ENCODE assay signal across 29 mouse cellular contexts in genomic region chr17:29000465-29000864, GRCm38 (mm10). TPM values are rescaled to one million over a fixed set of nuclear protein-coding genes. Genes with fewer than 3 reads are reported as not detected.
DNase-seq lines count a peak whose midpoint lies in the region; ATAC-seq lines count a peak whose summit lies in the region.
"Had no signal": no experiment of that assay in that cellular context is flagged by ENCODE, and none has a peak within 500 bp of the region (broad histone marks: within the 10 kb centered on the region; RNA-seq: fewer than 3 reads in every experiment).

No protein-coding gene starts in this region.

- H3K27ac ChIP-seq in heart, embryonic 10.5 days: no peak overlapping the region
- no peak overlapping the region for H3K27ac ChIP-seq in midbrain, embryonic 11.5 days (ENCODE audit: low read depth, low read length)
- H3K27ac ChIP-seq: embryonic facial prominence, embryonic 15.5 days; forebrain, embryonic 10.5 days; heart, embryonic 13.5 days; hindbrain, embryonic 12.5 days had no signal

- DNase-seq in heart, adult 11 months: peak; percentile 83
- no peak for DNase-seq in heart, embryonic 10.5 days (ENCODE audit: low spot score)
- peak; percentile 19 to 32 for DNase-seq in B cell, adult 2 months
- no peak for DNase-seq in gastrocnemius, postnatal 36 days
- no peak for DNase-seq in urinary bladder, postnatal 4 days (ENCODE audit: low spot score in 2 of 2)
- DNase-seq in midbrain, embryonic 11.5 days (ENCODE audit: low spot score, missing footprints): no peak
- DNase-seq: adrenal gland, postnatal 14 days; cerebellum, adult 8-10 months; cerebellum, postnatal 14 days; embryo, embryonic 11 days; heart, postnatal 36 days had no signal

- no peak overlapping the region for H3K4me2 ChIP-seq in midbrain, embryonic 11.5 days
- H3K4me2 ChIP-seq: embryonic facial prominence, embryonic 15.5 days; heart, embryonic 13.5 days; hindbrain, embryonic 12.5 days had no signal

- peaks cover under 1% of the 10 kb centered on the region; the same call in 1 of the 2 replicates for H3K4me1 ChIP-seq in heart, embryonic 10.5 days
- H3K4me1 ChIP-seq in midbrain, embryonic 11.5 days (ENCODE audit: control insufficient read depth, insufficient read depth, low read length): no peaks in the 10 kb centered on the region

- intact Hi-C loops in gastrocnemius, postnatal 36 days (cut with DNase I): no loop called here

- peaks cover 59% of the 10 kb centered on the region for H3K36me3 ChIP-seq in heart, embryonic 10.5 days
- peaks cover 11% of the 10 kb centered on the region; the same call in 1 of the 2 replicates for H3K36me3 ChIP-seq in midbrain, embryonic 11.5 days (ENCODE audit: control insufficient read depth, insufficient read depth, low read length)

- no peaks in the 10 kb centered on the region for H3K9me3 ChIP-seq in heart, embryonic 10.5 days
- H3K9me3 ChIP-seq in midbrain, embryonic 11.5 days (ENCODE audit: control insufficient read depth, low read length): no peaks in the 10 kb centered on the region
- H3K9me3 ChIP-seq: embryonic facial prominence, embryonic 15.5 days; forebrain, embryonic 10.5 days; heart, embryonic 13.5 days; hindbrain, embryonic 12.5 days had no signal

- no peaks in the 10 kb centered on the region for H3K27me3 ChIP-seq in heart, embryonic 10.5 days (ENCODE audit: insufficient read depth, poor library complexity, severe bottlenecking)
- H3K27me3 ChIP-seq in midbrain, embryonic 11.5 days (ENCODE audit: control insufficient read depth, insufficient read depth, low read length): no peaks in the 10 kb centered on the region
- H3K27me3 ChIP-seq: embryonic facial prominence, embryonic 15.5 days; heart, embryonic 13.5 days; hindbrain, embryonic 12.5 days had no signal

- no peak overlapping the region for H3K9ac ChIP-seq in midbrain, embryonic 11.5 days (ENCODE audit: low read length)
- H3K9ac ChIP-seq: embryonic facial prominence, embryonic 15.5 days; heart, embryonic 13.5 days; hindbrain, embryonic 12.5 days had no signal

- WGBS in heart, embryonic 10.5 days: 85% methylated on average over 6 of the region's 6 CpGs
- WGBS in midbrain, embryonic 11.5 days: 90% methylated on average over 6 of the region's 6 CpGs

- H3K4me3 ChIP-seq in heart, embryonic 10.5 days: no peak overlapping the region
- H3K4me3 ChIP-seq in midbrain, embryonic 11.5 days (ENCODE audit: low read depth, low read length): no peak overlapping the region
- H3K4me3 ChIP-seq: embryonic facial prominence, embryonic 15.5 days; erythroblast, embryonic 14.5 days; forebrain, embryonic 10.5 days; heart, embryonic 13.5 days; hindbrain, embryonic 12.5 days had no signal

- ATAC-seq in granulocyte monocyte progenitor cell, adult 5-6 weeks (replicated peaks; ENCODE audit: poor library complexity, severe bottlenecking): peak; percentile 77
- peak; percentile 84 for ATAC-seq in monocyte, adult 5-6 weeks (replicated peaks; ENCODE audit: insufficient number of reproducible peaks, low FRiP score, low TSS enrichment, poor library complexity, severe bottlenecking)
- no peak for ATAC-seq in midbrain, embryonic 11.5 days (ENCODE audit: low FRiP score)
- ATAC-seq: activated CD4-positive, CD25-positive, alpha-beta regulatory T cell, adult 4 months; forebrain, embryonic 14.5 days; hindbrain, embryonic 16.5 days had no signal

RNA-seq across cellular contexts. Expression of gene Stk38, which starts 7.3 kb away (rescaled TPM):
- 92.2 and 93.7 TPM in 2 replicates for polyA plus RNA-seq in heart, embryonic 10.5 days (2016; fragmentation: Nextera tagmentation; extraction: Ambion mirVana)
- total RNA-seq in granulocyte monocyte progenitor cell, adult 5-6 weeks (2014; fragmentation: Nextera tagmentation): 99.0 and 116 TPM in 2 replicates
- 51.6 and 58.2 TPM in 2 replicates for total RNA-seq in granulocyte monocyte progenitor cell, adult 5-6 weeks (2017)
- 369 to 443 TPM (median 402 TPM) in 3 replicates for total RNA-seq in monocyte, adult 5-6 weeks (2017)
- total RNA-seq in gastrocnemius, postnatal 36 days (2021): 10 to 100 TPM; 23.0 to 26.1 TPM
- 130 and 139 TPM in 2 replicates for polyA plus RNA-seq in midbrain, embryonic 11.5 days (2014; fragmentation: Nextera tagmentation; extraction: Ambion mirVana)

RNA-seq across cellular contexts. Expression of gene Srsf3, which starts 32.0 kb away (rescaled TPM):
- 433 and 498 TPM in 2 replicates for polyA plus RNA-seq in heart, embryonic 10.5 days (2016; fragmentation: Nextera tagmentation; extraction: Ambion mirVana)
- total RNA-seq in granulocyte monocyte progenitor cell, adult 5-6 weeks (2014; fragmentation: Nextera tagmentation): 474 and 486 TPM in 2 replicates
- 734 and 859 TPM in 2 replicates for total RNA-seq in granulocyte monocyte progenitor cell, adult 5-6 weeks (2017)
- 679 to 753 TPM (median 702 TPM) in 3 replicates for total RNA-seq in monocyte, adult 5-6 weeks (2017)
- total RNA-seq in gastrocnemius, postnatal 36 days (2021): 10 to 100 TPM; 32.6 to 42.1 TPM
- 899 and 948 TPM in 2 replicates for polyA plus RNA-seq in midbrain, embryonic 11.5 days (2014; fragmentation: Nextera tagmentation; extraction: Ambion mirVana)

RNA-seq across cellular contexts. Expression of gene Kctd20, which starts 48.7 kb away (rescaled TPM):
- 80.3 and 85.4 TPM in 2 replicates for polyA plus RNA-seq in heart, embryonic 10.5 days (2016; fragmentation: Nextera tagmentation; extraction: Ambion mirVana)
- 99.8 and 132 TPM in 2 replicates for total RNA-seq in granulocyte monocyte progenitor cell, adult 5-6 weeks (2014; fragmentation: Nextera tagmentation)
- total RNA-seq in granulocyte monocyte progenitor cell, adult 5-6 weeks (2017): 146 and 162 TPM in 2 replicates
- 67.0 to 103 TPM (median 95.1 TPM) in 3 replicates for total RNA-seq in monocyte, adult 5-6 weeks (2017)
- total RNA-seq in gastrocnemius, postnatal 36 days (2021): 10 to 100 TPM; 32.2 to 36.7 TPM
- 92.4 and 97.4 TPM in 2 replicates for polyA plus RNA-seq in midbrain, embryonic 11.5 days (2014; fragmentation: Nextera tagmentation; extraction: Ambion mirVana)

RNA-seq across cellular contexts. Expression of gene Pxt1, which starts 56.8 kb away (rescaled TPM):
- 0.21 and 0.26 TPM in 2 replicates for polyA plus RNA-seq in heart, embryonic 10.5 days (2016; fragmentation: Nextera tagmentation; extraction: Ambion mirVana)
- total RNA-seq in granulocyte monocyte progenitor cell, adult 5-6 weeks (2014; fragmentation: Nextera tagmentation): not detected in 2 replicates
- not detected in 2 replicates for total RNA-seq in granulocyte monocyte progenitor cell, adult 5-6 weeks (2017)
- total RNA-seq in monocyte, adult 5-6 weeks (2017): not detected in 3 replicates
- not detected for total RNA-seq in gastrocnemius, postnatal 36 days (2021)
- not detected in 2 replicates for polyA plus RNA-seq in midbrain, embryonic 11.5 days (2014; fragmentation: Nextera tagmentation; extraction: Ambion mirVana)
- total RNA-seq: adrenal gland, adult 18-20 months; common myeloid progenitor, adult 5-6 weeks; gastrocnemius, adult 8-10 months; gastrocnemius, postnatal 4 days; MEL had no signal
- polyA plus RNA-seq: C2C12; embryonic facial prominence, embryonic 11.5 days; forebrain, embryonic 10.5 days; forebrain, embryonic 14.5 days; heart, postnatal 0 days; hindbrain, embryonic 12.5 days; hindbrain, embryonic 16.5 days had no signal

Comparison
In these comparisons a context has a peak if more than half of its experiments do, and no peak if none do; other contexts are left out.
1. DNase-seq: peak in heart, adult 11 months (single experiment) and B cell, adult 2 months (2 of 2); none in heart, embryonic 10.5 days (single experiment), gastrocnemius, postnatal 36 days (0 of 2), urinary bladder, postnatal 4 days (0 of 2) and midbrain, embryonic 11.5 days (single experiment).
2. RNA of gene Srsf3, which starts 32.0 kb away (total RNA-seq): 474 to 859 TPM in granulocyte monocyte progenitor cell, adult 5-6 weeks and 679 to 753 TPM in monocyte, adult 5-6 weeks; 32.6 to 42.1 TPM in gastrocnemius, postnatal 36 days; every median in the first group is over 10 times any median in the second.